ENCODE assay signal across 24 mouse cellular contexts in the genomic region with DNA sequence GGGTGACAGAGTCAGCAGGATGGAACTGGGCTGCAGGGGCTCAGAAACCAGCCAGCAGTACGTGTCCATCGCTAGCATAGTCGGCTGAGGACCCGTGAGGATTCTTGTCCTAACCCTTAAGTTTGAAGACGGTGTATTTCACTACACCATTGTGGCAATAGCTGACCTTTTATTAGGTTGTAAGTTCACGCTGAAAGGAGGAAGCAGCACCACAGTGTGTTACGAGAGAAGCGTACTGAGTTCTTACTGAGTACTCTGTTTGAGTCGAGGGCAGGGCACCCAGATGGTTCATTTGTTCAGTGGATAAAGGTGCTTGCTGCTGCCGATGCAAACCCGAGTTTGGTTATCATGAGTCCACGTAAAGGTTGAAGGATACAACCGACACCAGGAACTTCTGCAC. TPM values are rescaled to one million over a fixed set of nuclear protein-coding genes. Genes with fewer than 3 reads are reported as not detected.
DNase-seq lines count a peak whose midpoint lies in the region; ATAC-seq and TF ChIP-seq lines count a peak whose summit lies in the region.
"Had no signal": no experiment of that assay in that cellular context is flagged by ENCODE, and none has a peak within 500 bp of the region (broad histone marks: within the 10 kb centered on the region; RNA-seq: fewer than 3 reads in every experiment).

No protein-coding gene starts in this region.

- 0 out of 2 replicates have a peak overlapping the region, but pooled peaks have one; percentile 33 for H3K27ac ChIP-seq in liver, embryonic 15.5 days (replicated peaks)
- no peak overlapping the region for H3K27ac ChIP-seq in liver, embryonic 11.5 days (ENCODE audit: low read depth, low read length)
- H3K27ac ChIP-seq in bone marrow, adult 2 months (ENCODE audit: control insufficient read depth, insufficient read depth, low read depth, low read length, poor library complexity) = peak overlapping the region; percentile 55
- H3K27ac ChIP-seq in hindbrain, embryonic 12.5 days = no peak overlapping the region
- H3K27ac ChIP-seq: embryonic facial prominence, embryonic 12.5 days; embryonic facial prominence, embryonic 15.5 days; hindbrain, embryonic 13.5 days; intestine, embryonic 15.5 days had no signal

- WGBS in liver, embryonic 15.5 days (ENCODE audit: insufficient replicate concordance) = 58% methylated on average over 13 of the region's 13 CpGs
- 78% methylated on average over 13 of the region's 13 CpGs for WGBS in liver, embryonic 11.5 days
- 66% methylated on average over 13 of the region's 13 CpGs for WGBS in bone marrow, adult 2 months
- WGBS in hindbrain, embryonic 12.5 days = 86% methylated on average over 13 of the region's 13 CpGs

- no peak overlapping the region for H3K4me3 ChIP-seq in liver, embryonic 15.5 days (replicated peaks)
- no peak overlapping the region for H3K4me3 ChIP-seq in liver, embryonic 11.5 days (ENCODE audit: low read depth, low read length)
- H3K4me3 ChIP-seq in bone marrow, adult 2 months (replicated peaks; ENCODE audit: control insufficient read depth, low read depth, low read length) = no peak overlapping the region
- no peak overlapping the region for H3K4me3 ChIP-seq in hindbrain, embryonic 12.5 days
- H3K4me3 ChIP-seq: embryonic facial prominence, embryonic 12.5 days; embryonic facial prominence, embryonic 15.5 days; hindbrain, embryonic 13.5 days; intestine, embryonic 15.5 days had no signal

- H3K9me3 ChIP-seq in liver, embryonic 15.5 days (replicated peaks) = no peaks in the 10 kb centered on the region
- no peaks in the 10 kb centered on the region for H3K9me3 ChIP-seq in liver, embryonic 11.5 days (ENCODE audit: control insufficient read depth, low read length)
- H3K9me3 ChIP-seq in hindbrain, embryonic 12.5 days (replicated peaks) = no peaks in the 10 kb centered on the region
- H3K9me3 ChIP-seq: embryonic facial prominence, embryonic 12.5 days; embryonic facial prominence, embryonic 15.5 days; G1E; hindbrain, embryonic 13.5 days; intestine, embryonic 15.5 days had no signal

- DNase-seq in liver, embryonic 11.5 days (ENCODE audit: low spot score) = no peak
- no peak for DNase-seq in thymus, postnatal 36 days
- DNase-seq: adrenal gland, adult 2 months; adrenal gland, postnatal 14 days; cerebellum, adult 11-12 months; cerebellum, adult 9-10 months; cerebellum, postnatal 14 days; forebrain, postnatal 0 days; gastrocnemius, postnatal 10 days; gastrocnemius, postnatal 36 days had no signal

- H3K36me3 ChIP-seq in liver, embryonic 15.5 days (replicated peaks) = no peaks in the 10 kb centered on the region
- no peaks in the 10 kb centered on the region for H3K36me3 ChIP-seq in liver, embryonic 11.5 days (ENCODE audit: control insufficient read depth, insufficient read depth, low read length)
- no peaks in the 10 kb centered on the region for H3K36me3 ChIP-seq in hindbrain, embryonic 12.5 days
- H3K36me3 ChIP-seq: embryonic facial prominence, embryonic 12.5 days; embryonic facial prominence, embryonic 15.5 days; G1E; hindbrain, embryonic 13.5 days; intestine, embryonic 15.5 days had no signal

- H3K4me1 ChIP-seq in liver, embryonic 15.5 days (replicated peaks) = no peaks in the 10 kb centered on the region
- no peaks in the 10 kb centered on the region for H3K4me1 ChIP-seq in liver, embryonic 11.5 days (replicated peaks; ENCODE audit: control insufficient read depth, insufficient read depth, low read length)
- H3K4me1 ChIP-seq in bone marrow, adult 2 months (ENCODE audit: control insufficient read depth, insufficient read depth, low read length) = peaks cover 8% of the 10 kb centered on the region
- no peaks in the 10 kb centered on the region for H3K4me1 ChIP-seq in hindbrain, embryonic 12.5 days
- H3K4me1 ChIP-seq: embryonic facial prominence, embryonic 12.5 days; embryonic facial prominence, embryonic 15.5 days; hindbrain, embryonic 13.5 days; intestine, embryonic 15.5 days had no signal

- no peak for TF ChIP-seq CTCF in bone marrow, adult 2 months (IDR thresholded peaks at IDR 0.05; ENCODE audit: control insufficient read depth, insufficient read depth, low read length)

- TF ChIP-seq POLR2A in bone marrow, adult 2 months (IDR thresholded peaks at IDR 0.05; ENCODE audit: borderline replicate concordance, control insufficient read depth, low read depth, low read length) = no peak

- H3K27me3 ChIP-seq in liver, embryonic 15.5 days = no peaks in the 10 kb centered on the region
- no peaks in the 10 kb centered on the region for H3K27me3 ChIP-seq in liver, embryonic 11.5 days (replicated peaks; ENCODE audit: control insufficient read depth, insufficient read depth, low read length)
- no peaks in the 10 kb centered on the region for H3K27me3 ChIP-seq in hindbrain, embryonic 12.5 days
- H3K27me3 ChIP-seq: CH12.LX; embryonic facial prominence, embryonic 12.5 days; embryonic facial prominence, embryonic 15.5 days; intestine, embryonic 15.5 days had no signal

- no peak overlapping the region for H3K9ac ChIP-seq in liver, embryonic 15.5 days
- H3K9ac ChIP-seq in liver, embryonic 11.5 days (ENCODE audit: low read depth, low read length) = no peak overlapping the region
- no peak overlapping the region for H3K9ac ChIP-seq in hindbrain, embryonic 12.5 days
- H3K9ac ChIP-seq: embryonic facial prominence, embryonic 12.5 days; embryonic facial prominence, embryonic 15.5 days; forebrain, postnatal 0 days; hindbrain, embryonic 13.5 days; intestine, embryonic 15.5 days had no signal

- no peak for ATAC-seq in liver, embryonic 15.5 days (ENCODE audit: insufficient read depth)
- no peak for ATAC-seq in liver, embryonic 11.5 days (replicated peaks; ENCODE audit: low FRiP score)
- peak; percentile 29; the same call in 1 of the 2 replicates for ATAC-seq in granulocyte monocyte progenitor cell, adult 5-6 weeks (replicated peaks; ENCODE audit: poor library complexity, severe bottlenecking)
- ATAC-seq in hindbrain, embryonic 12.5 days (ENCODE audit: low FRiP score) = no peak
- ATAC-seq: forebrain, embryonic 14.5 days; forebrain, postnatal 0 days; hindbrain, embryonic 16.5 days; intestine, embryonic 15.5 days; Patski had no signal

- H3K4me2 ChIP-seq in liver, embryonic 15.5 days = no peak overlapping the region
- no peak overlapping the region for H3K4me2 ChIP-seq in liver, embryonic 11.5 days
- H3K4me2 ChIP-seq in hindbrain, embryonic 12.5 days (replicated peaks) = no peak overlapping the region
- H3K4me2 ChIP-seq: embryonic facial prominence, embryonic 12.5 days; embryonic facial prominence, embryonic 15.5 days; heart, embryonic 11.5 days; hindbrain, embryonic 13.5 days; intestine, embryonic 15.5 days had no signal

RNA-seq across cellular contexts. Expression of a gene that starts 7.2 kb away (rescaled TPM):
- 3.4 and 4.4 TPM in 2 replicates for polyA plus RNA-seq in liver, embryonic 15.5 days (2015; fragmentation: Nextera tagmentation; extraction: Ambion mirVana)
- polyA plus RNA-seq in liver, embryonic 11.5 days (2014; fragmentation: Nextera tagmentation; extraction: Ambion mirVana) = 7.6 and 9.1 TPM in 2 replicates
- 12.5 and 23.7 TPM in 2 replicates for polyA plus RNA-seq in bone marrow, adult 2 months (2011; ENCODE audit: insufficient read depth, insufficient read length, low replicate concordance, missing spikeins)
- 8.6 and 13.2 TPM in 2 replicates for total RNA-seq in granulocyte monocyte progenitor cell, adult 5-6 weeks (2014; fragmentation: Nextera tagmentation)
- 3.9 and 4.8 TPM in 2 replicates for total RNA-seq in granulocyte monocyte progenitor cell, adult 5-6 weeks (2017)
- 11.5 and 12.1 TPM in 2 replicates for polyA plus RNA-seq in hindbrain, embryonic 12.5 days (2016; fragmentation: Nextera tagmentation; extraction: Ambion mirVana)

RNA-seq across cellular contexts. Expression of a gene that starts 56.2 kb away (rescaled TPM):
- polyA plus RNA-seq in liver, embryonic 15.5 days (2015; fragmentation: Nextera tagmentation; extraction: Ambion mirVana) = 2.7 and 3.0 TPM in 2 replicates
- polyA plus RNA-seq in liver, embryonic 11.5 days (2014; fragmentation: Nextera tagmentation; extraction: Ambion mirVana) = 5.0 and 5.1 TPM in 2 replicates
- polyA plus RNA-seq in bone marrow, adult 2 months (2011; ENCODE audit: insufficient read depth, insufficient read length, low replicate concordance, missing spikeins) = 14.2 and 47.3 TPM in 2 replicates
- 21.3 and 29.3 TPM in 2 replicates for total RNA-seq in granulocyte monocyte progenitor cell, adult 5-6 weeks (2014; fragmentation: Nextera tagmentation)
- total RNA-seq in granulocyte monocyte progenitor cell, adult 5-6 weeks (2017) = 11.0 and 19.0 TPM in 2 replicates
- polyA plus RNA-seq in hindbrain, embryonic 12.5 days (2016; fragmentation: Nextera tagmentation; extraction: Ambion mirVana) = 5.2 and 5.9 TPM in 2 replicates

Comparison
In these comparisons a context has a peak if more than half of its experiments do, and no peak if none do; other contexts are left out.
1. H3K27ac ChIP-seq: peak in liver, embryonic 15.5 days (single experiment) and bone marrow, adult 2 months (single experiment); none in liver, embryonic 11.5 days (single experiment) and hindbrain, embryonic 12.5 days (single experiment).